Mouse (Mus musculus): Measurements from ENCODE around the gene Pou3f4.
"Not testable (repeated sequence)": the region's sequence is repeated elsewhere in the genome, so short reads cannot be mapped to it uniquely, and the experiment has no call there.

Gene Pou3f4

DNA sequence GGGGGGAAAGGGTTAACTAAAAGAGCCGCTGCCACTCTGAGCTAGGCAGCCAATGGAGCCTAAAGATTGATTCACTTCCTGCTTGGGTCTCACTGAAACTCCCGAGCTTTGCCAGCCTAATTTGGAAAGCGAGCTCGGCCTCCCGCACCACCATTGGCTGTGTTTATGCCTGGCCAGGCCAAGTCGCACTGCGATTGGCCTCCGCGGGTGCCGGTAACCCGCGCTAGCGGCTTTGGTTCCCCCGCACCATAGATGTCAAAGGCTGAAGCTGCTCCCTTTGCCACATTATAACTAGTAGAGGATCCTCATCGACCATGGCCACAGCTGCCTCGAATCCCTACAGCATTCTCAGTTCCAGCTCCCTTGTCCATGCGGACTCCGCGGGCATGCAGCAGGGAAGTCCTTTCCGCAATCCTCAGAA, at the start of gene Pou3f4:
Gene Pou3f4, plus strand, starts transcription at position 130 of the 421 bp plus-strand sequence.
- CTCF ChIA-PET, result no interaction called here

GRCm38 (mm10) chrX:110765939-110766338, 48.1 kb upstream of the Pou3f4 start:
- CTCF ChIA-PET, result no interaction called here

DNA sequence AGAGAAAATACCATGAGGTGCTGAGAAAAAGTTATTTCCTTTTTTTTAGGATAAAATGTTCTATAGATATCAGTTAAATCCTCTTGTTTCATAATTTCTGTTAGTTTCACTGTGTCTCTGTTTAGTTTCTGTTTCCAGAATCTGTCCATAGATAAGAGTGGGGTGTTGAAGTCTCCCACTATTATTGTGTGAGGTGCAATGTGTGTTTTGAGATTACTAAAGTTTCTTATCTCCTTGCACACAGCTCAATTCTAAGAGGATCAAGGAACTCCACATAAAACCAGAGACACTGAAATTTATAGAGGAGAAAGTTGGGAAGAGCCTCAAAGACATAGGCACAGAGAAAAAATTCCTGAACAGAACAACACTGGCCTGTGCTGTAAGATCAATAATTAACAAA, 39.3 kb upstream of the Pou3f4 start:
- CTCF ChIA-PET, result not testable (repeated sequence)

DNA sequence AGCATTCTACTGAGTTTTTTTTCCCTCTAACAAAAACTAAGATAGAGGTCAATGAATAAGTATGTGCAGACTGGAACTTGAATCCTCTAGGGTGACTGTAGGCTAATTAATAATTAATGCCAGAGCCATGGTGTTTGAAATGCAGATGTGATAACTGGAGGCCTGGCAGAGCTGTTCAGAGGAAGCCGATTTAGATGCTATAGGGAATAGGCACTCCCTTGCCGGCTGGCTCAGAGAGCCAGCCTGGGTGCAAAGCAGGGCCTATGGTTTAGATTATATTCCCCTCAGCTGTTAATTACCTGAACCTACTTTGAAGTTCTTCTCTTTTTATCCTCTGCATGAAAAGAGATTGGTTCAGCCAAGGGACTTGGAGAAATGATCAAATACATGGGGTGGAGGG, 11.6 kb upstream of the Pou3f4 start:
- CTCF ChIA-PET, result no interaction called here

GRCm38 (mm10) chrX:110810001-110810578, 4.0 kb upstream of the Pou3f4 start:
- CTCF ChIA-PET, result no interaction called here

GRCm38 (mm10) chrX:110810753-110811506, 3.1 kb upstream of the Pou3f4 start:
- CTCF ChIA-PET, result no interaction called here

DNA sequence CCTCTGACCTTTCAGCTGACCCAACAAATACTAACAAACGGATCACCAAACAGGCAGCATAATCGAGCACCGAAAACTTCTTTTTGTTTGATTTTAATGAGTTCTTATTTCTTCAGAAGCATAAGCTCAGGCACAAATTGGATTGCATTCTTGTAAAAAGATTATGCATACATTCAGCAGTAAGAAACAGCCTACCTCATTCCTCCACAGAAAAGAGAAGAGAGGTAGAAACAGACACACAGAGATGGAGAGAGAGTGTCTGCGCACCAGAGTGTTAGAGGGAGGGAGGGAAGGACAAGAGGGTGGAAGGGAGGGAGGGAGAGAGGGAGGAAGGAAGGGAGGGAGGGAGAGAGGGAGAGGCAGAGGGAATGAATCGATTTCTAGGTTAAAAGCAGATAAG, 2.0 kb upstream of the Pou3f4 start:
- CTCF ChIA-PET, result no interaction called here

DNA sequence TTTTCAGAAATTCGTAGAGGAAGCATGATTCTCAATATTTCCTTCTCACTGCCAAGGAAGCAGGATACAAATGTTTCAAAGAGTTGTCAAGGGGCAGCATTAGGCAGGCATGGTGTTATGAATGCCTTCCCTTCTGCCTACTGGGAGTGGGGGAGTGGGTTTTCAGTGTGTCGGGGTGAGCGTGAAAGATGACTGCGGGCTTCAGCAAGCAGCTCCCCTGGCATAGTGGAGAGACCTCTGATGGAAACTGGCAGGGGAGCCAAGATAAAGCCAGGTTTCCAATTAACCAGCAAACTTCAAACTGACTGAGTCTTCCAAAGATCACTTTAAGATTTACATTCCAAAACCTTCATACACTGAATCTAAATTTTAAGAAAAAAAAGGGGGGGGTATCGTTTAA, 679 bp upstream of the Pou3f4 start:
- CTCF ChIA-PET, result no interaction called here

DNA sequence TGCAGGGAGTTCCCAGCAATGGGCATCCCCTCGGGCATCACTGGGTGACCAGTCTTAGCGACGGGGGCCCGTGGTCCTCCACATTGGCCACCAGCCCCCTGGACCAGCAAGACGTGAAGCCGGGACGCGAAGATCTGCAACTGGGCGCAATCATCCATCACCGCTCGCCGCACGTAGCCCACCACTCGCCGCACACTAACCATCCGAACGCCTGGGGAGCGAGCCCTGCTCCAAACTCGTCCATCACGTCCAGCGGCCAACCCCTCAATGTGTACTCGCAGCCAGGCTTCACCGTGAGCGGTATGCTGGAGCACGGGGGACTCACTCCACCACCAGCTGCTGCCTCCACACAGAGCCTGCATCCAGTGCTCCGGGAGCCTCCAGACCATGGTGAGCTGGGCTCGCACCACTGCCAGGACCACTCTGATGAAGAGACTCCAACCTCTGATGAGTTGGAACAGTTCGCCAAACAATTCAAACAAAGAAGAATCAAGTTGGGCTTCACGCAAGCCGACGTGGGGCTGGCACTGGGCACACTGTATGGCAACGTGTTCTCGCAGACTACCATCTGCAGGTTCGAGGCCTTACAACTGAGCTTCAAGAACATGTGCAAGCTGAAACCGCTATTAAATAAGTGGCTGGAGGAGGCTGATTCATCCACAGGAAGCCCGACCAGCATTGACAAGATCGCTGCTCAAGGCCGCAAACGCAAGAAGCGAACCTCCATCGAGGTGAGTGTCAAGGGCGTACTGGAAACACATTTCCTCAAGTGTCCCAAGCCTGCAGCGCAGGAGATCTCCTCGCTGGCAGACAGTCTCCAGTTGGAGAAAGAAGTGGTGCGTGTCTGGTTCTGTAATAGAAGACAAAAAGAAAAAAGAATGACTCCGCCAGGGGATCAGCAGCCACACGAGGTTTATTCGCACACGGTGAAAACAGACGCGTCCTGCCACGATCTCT, 790 bp downstream of the Pou3f4 start:
- CTCF ChIA-PET, result no interaction called here

DNA sequence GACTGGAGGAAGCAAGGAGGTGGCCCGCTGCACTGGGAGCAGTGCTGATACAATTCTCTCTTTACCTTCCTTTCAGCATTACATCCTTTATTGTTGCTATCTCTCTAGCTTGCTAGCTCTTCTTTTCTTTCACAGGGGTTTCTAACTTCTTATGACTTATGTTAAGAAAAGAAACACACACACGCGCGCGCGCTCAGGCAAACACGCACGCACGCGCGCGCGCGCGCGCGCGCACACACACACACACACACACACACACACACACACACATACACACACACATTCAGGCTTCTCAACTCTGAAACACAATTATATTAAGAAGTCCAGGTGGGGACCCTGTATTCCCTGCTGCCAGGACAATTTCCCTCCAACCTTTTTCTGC, 1.5 kb downstream of the Pou3f4 start:
- CTCF ChIA-PET, result no interaction called here

DNA sequence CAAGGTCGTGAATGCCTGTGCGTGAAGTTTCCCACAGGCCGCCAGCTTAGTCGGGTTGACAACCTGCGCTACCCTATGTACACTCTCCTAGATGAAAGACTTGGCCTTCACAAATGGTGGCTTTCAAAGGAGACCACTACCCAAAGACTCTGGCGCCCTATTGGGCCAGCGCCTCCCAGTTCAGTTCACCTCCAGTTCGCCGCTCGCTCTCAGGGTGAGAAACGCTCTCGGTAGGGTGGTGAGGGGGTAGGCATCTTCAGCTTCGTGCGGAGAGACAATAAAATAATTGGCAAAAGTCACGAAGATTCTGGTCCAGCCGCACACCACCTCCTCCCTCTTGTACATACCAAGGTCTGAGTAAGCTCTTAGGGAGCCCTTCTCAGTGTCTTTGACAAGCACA, 2.5 kb downstream of the Pou3f4 start:
- CTCF ChIA-PET, result no interaction called here

DNA sequence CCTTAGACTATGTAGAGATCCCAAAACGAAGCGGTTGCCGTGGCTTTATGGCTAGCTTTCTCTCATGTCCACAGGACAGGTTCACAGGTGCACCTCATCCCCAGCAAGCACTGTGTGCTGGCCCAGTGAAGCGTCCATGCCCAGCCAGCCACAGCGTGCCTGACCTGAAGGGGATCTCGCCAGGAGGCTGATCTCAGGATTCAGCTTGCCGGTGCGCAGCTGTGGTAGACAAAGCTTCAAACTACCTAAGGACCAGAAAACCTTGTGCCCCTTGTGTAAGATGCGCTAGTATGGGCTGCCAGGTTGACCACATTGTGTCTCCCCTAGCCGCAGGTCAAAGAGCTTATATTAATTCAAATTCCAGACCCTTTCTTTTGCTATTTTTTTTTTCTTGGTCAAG, 3.1 kb downstream of the Pou3f4 start:
- CTCF ChIA-PET, result no interaction called here

- CTCF ChIA-PET, result no interaction called here
Observed at GRCm38 (mm10) chrX:110837450-110837849, 23.4 kb downstream of the Pou3f4 start.

- CTCF ChIA-PET, result no interaction called here
Observed at GRCm38 (mm10) chrX:110851300-110851699, 37.2 kb downstream of the Pou3f4 start.

Data from spleen, embryonic (tissue).